Mouse (Mus musculus): ENCODE measurements at regions not wholly inside any gene's neighbourhood (a gene's known extent, or its start where the extent isn't known, plus 50 kb on each side); places are given as distances from the start of the nearest gene placed in this dataset.

DNA sequence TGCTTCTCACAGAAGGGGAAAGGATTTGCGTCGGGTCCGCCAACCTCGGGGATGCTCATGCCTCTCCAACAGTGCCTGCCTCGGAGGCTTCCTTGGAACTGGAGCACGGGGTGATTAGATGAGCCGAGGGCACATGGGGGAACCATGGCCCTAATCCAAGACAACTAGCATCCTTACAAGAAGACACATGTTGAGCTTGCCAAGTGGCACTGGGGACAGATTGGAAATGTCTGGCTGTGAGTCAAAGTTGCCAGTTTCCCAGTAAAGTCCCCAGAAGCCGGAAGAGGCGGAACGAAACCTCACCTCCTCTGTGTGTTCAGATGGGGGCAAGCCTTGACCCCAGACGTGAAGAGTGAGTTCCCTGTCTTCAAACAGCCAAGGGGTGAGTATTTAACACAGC lies 172.6 kb upstream of the A430005L14Rik start:
- no peak for TF ChIP-seq POLR2A (IDR thresholded peaks at IDR 0.05; ENCODE audit: control insufficient read depth, low read depth, low read length)
- no peak for TF ChIP-seq CTCF (IDR thresholded peaks at IDR 0.05; ENCODE audit: control insufficient read depth, insufficient read depth, insufficient replicate concordance, low read depth, low read length)
